Mouse (Mus musculus) frontal cortex, postnatal 36 days (tissue): ENCODE results near the gene Arid3a.
A peak's percentile ranks its signal among the peaks of the same experiment; 100 is the strongest.
"Not testable (repeated sequence)": the region's sequence is repeated elsewhere in the genome, so short reads cannot be mapped to it uniquely, and the experiment has no call there.

Experiments used
- DNase-seq, 2 experiments: peaks; one replicate each; pipeline ENCODE4 v3.0.0; 2022; ENCODE audit warnings: low spot score in 2 of 2

Arid3a gene

DNA sequence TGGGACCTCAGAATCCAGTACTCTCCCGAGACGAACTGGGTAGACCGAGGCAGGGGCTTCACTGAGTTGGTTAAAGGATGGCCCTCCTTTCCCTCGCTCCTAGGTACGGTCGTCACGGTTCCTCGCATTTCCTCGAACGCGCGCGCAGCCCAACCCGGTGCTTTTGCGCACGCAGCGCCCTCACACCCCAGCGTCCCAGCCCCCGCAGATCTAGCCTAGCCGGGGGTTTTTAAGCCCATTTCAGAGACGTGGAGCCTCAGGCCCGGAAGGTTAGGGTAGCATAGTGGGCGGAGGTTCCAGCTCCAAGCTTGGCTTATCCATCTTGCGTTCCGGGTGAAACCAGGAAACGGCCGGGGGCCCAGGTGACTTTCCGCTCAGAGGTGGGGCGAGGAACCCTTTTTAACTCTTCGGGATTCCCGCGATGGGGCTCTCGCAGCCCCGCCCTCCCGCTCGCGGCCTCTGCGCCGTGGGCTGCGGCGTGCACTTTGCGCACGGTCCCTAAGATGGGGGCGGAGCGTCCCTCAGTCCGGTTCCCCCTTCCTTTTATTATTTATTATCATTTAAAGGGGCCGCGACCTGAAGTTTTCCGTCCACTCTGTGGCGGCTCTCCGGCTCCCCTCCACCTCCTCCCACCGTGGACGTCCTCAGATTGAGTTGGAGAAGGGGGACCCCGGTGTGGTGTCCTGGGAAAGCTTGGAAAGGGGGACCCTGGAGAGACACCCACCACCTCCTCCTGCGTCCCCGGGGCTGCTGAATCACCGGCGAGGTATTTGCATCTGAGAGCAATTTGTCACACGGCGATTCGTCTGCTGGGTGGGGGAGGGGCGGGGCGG, at the start of gene Arid3a:
Arid3a (plus strand) TSS at position 553 of the 833 bp plus-strand sequence.
- peak; percentile 87 to 89 for DNase-seq

DNA sequence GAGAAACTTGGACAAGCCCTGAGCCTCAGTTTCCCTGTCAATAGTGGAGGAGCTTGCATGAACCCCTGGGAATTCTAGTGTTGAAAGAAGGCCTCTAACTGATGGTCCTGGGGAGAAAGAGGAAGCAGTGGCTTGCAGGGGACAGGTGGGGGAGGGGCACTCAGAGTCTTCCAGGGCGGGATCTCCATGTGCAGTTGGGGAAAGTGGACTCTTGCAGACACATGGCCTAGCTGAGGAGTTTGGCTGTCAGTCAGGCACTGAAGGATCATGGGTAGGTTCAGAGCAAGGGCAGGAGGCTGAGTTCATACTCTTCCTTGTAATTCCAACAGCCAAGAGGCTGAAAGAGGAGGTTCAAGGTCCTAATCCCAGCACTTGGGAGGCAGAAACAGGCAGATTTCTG, 49.7 kb upstream of the Arid3a start:
- no peak for DNase-seq

DNA sequence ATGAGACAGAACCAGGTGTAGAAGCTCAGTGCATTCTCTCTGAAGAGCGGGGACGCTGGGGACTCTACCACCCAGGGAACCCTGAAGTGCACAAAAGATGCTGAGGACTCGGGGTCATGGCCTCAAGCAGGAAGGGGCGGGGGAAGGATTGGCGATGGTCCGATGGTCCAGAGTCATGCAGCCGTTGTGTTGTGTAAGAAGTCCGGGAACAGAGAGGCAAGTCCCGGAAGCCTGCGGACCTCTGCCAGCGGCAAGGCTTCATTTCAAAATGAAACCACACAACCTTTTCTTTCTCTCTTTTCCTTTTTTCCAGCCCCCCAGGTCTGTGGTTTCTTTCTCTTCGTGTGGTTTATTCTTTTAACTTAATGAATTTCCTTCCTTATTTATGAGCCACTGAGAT, 49.1 kb upstream of the Arid3a start:
- no peak for DNase-seq

DNA sequence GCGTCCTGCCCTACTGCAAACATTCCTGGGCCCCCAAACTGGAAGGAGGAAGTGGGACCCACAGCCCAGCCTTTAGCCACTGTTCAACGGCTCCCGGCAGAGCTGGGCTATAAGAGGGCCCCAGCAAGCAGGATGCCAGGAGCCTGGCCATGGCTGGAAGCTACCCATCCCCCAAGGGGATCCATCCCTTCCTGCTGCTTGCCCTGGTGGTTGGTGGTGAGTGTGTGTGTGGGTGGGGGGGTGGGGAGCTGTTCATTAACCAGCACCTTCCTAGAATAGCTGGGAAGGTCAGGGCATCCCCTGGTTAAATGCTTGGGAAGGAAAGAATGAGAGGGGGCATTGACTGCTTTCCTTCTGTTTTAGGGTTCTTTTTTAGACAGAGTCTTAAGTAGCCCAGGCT, 47.3 kb upstream of the Arid3a start:
- no peak for DNase-seq

DNA sequence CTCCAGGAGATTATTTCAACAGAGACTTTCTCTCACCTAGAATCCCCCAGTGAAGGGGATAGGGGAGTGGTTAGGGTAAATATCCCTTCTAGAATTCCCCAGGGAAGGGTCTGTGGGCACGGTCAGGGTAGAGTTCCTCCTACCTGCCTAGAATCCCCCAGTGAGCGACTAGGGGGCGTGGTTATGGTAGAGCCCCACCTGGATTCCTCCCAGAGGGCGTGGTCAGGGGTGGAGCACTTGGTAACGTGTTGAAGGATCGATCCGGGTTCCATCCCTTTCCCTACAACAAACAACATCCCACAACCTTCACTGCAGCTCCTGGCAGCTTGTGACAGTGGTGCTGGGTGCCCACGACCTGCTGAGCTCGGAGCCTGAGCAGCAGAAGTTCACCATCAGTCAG, 46.1 kb upstream of the Arid3a start:
- no peak for DNase-seq

DNA sequence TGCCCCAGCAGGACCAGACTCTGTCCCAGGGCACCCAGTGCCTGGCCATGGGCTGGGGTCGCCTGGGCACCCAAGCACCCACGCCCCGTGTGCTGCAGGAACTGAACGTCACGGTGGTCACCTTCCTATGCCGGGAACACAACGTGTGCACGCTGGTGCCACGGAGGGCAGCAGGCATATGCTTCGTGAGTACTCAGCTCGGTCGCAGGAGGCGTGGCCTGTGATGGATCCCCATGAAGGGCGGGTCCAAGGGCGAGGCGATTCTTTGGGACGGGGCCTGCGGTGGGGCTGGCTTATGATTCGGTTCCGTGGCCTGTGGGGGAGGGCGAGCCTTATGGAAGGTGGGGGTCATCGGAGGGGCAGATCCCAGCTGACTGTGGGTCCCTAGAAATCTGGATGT, 44.9 kb upstream of the Arid3a start:
- DNase-seq = no peak

DNA sequence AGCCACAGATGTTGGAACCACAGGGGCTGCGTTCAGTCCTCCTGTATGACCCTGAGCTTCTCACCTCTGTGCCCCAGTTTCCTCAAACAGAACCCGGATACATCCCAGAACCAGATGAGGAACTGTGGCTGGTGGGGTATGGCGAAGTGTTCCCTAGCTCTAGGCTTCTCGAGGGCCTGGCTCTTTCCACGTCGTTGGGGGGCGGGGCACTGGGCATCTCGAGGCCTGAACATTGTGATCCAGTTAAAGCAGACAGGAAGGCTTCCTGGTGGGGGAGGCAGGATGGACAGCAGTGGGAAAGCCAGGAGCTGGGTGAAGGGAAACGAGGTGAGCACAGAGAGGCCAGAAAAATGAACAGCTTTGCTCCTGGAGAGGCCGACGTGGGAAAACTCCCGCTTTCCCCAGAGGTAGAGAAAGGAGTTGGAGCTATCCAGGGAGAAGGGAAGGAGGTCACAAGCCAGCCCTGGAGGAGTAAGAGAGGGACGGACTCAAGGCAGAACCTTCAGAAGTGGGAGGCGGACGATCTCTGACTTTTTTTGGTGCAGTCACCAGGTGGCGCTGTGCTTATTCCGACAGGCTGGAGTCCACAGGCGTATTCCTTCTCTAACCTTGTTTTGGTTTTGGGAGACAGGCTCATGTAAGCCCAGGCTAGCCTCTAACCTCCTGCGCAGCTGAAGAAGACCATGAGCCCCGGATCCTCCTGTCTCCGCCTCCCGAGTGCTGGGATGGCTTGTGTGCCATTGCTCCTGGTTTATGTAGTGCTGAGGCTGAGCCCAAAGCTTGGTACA, 43.4 kb upstream of the Arid3a start:
- DNase-seq = peak; percentile 80 to 86

DNA sequence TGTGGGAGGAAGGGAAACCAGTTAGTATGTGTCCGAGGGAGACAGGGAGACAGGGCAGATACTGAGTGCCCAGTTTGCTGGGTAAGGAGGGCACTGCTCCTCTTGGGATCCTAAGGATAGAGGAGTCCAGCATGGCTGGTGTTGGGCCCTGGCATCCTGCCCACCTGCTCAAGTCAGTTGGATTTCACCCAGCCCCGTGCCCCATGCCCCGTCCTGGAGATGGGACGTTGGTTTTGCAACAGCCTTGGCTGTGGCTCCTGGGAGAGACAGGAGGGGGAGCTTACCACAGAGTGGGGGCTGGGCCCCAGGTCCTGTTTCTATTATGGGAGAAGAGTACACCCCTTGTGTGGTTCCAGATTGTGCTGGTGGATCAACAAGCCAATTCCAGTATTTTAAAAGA, 42.4 kb upstream of the Arid3a start:
- DNase-seq = no peak

DNA sequence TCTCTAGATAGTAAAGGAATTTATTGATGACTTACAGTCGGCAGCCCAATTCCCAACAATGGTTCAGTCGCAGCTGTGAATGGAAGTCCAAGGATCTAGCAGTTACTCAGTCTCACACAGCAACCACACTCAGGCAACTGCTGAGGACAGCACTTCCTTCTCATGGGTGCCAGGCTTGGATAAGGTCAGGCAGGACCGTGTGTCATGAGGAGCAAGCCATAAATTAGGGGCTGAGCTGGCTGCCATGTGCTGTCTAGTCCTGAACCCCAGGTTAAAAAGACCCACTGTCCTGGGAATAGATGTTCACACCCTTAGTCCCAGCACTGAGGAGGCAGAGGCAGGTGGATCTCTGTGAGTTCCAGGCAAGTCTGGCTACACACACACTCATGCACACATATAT, 41.9 kb upstream of the Arid3a start:
- DNase-seq = not testable (repeated sequence)

DNA sequence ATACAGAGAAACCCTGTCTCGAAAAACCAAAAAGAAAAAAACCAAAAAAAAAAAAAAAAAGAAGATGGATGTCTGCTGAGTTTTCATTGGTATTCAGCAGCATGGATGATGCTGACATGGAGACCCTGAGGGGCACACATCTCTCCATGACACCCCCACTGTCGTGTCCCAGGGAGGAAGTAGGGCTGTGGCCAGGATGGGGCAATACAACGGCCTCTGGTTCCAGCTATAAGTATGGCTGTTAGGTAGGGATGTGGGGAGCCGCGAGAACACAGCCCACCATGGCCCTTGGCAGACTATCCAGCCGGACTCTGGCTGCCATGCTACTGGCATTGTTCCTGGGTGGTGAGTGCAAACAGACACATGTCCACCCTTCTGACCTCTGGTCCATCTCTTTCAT, 40.8 kb upstream of the Arid3a start, which contains the start of gene Elane:
Elane (plus strand) TSS at position 194 of the 400 bp plus-strand sequence.
- DNase-seq = no peak

DNA sequence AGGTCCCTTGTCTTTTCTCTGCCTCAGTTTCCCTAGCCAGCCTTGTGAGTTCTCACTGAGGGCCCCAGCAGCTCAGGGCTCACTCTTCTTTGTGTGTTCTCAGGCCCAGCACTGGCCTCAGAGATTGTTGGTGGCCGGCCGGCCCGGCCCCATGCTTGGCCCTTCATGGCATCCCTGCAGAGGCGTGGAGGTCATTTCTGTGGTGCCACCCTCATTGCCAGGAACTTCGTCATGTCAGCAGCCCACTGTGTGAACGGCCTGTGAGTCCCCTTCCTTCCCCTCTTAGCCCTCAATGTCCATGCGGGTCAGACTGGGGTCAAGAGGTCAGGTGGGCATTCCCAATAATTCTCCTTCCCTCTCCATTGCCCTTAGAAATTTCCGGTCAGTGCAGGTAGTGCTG, 40.2 kb upstream of the Arid3a start:
- DNase-seq = no peak

DNA sequence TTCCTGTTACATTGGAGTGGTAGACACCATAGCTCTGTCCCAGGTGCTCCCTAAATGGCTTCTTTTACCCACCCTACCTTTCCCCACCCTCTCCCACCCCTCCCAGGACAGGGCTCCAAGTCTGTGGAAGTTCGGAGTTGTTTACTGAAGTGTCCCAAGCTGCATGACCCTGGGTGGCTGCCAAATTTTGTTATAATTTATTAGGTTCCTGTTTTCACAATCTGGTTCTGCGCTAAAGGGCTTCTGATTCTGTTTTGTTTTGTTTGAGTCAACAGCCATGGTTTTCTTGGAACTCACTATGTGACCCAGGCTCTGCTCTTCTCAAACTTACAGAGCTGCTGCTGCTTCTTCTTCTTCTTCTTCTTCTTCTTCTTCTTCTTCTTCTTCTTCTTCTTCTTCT, 37.5 kb upstream of the Arid3a start:
- DNase-seq = no peak

DNA sequence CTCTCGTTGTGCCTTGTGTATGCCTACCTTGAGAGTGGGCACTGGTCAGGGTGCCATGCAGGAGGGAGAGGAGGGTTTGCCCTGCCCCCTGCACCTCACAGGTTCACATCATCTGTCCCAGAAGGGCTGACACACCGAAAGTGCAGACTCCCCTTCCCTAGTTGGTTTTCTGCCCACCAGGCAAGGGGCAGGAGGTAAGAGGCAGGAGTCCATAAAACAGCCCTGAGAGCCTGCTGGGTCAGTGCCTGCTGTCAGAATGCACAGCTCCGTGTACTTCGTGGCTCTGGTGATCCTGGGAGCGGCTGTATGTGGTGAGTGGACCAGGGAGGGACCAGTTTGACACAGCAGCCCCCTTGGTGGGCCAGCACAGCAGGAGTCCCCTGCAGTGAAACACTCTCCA, 36.2 kb upstream of the Arid3a start, which contains the start of gene Cfd:
Cfd (plus strand) TSS at position 184 of the 400 bp plus-strand sequence.
- DNase-seq = no peak

DNA sequence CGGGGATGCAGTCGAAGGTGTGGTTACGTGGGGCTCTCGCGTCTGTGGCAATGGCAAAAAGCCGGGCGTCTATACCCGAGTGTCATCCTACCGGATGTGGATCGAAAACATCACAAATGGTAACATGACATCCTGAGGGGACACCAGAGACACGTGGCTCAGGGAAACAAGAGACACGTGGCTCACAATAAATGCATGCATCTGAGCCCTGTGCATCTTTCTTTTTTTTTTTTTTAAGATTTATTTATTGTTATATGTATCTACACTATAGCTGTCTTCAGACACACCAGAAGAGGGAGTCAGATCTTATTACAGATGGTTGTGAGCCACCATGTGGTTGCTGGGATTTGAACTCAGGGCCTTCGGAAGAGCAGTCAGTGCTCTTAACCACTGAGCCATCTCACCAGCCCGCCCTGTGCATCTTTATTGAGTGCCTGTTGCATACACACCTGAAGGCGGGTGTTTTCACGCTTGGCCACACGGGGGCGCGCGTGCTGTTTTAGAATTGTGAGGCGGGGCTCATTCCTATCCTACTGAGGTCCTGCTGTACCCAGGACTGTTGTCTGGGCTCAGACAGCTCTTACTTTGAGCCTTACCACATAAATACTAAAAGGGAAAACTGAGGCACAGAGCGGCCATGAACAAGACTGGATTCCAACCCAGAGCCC, 34.3 kb upstream of the Arid3a start:
- DNase-seq = peak; percentile 79 to 81

DNA sequence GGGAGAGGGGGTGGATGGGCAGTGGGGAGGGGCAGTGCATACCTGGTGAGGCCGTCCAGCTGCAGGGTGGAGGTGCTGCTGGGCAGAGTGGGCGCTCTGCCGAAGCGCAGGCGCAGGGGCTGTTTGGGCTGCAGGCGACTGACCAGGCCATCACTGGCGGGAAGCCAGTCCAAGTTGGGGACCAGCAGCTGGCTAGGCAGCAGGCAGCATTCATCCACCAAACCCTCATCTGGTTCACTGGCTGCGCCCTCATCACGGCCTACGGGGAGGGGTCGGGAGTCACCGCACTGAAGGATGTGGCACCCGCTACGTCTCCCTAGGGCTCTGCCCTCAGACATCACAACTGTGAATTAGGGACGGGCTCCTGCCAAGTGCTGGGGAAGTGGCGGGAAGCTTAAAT, 30.5 kb upstream of the Arid3a start:
- no peak for DNase-seq

DNA sequence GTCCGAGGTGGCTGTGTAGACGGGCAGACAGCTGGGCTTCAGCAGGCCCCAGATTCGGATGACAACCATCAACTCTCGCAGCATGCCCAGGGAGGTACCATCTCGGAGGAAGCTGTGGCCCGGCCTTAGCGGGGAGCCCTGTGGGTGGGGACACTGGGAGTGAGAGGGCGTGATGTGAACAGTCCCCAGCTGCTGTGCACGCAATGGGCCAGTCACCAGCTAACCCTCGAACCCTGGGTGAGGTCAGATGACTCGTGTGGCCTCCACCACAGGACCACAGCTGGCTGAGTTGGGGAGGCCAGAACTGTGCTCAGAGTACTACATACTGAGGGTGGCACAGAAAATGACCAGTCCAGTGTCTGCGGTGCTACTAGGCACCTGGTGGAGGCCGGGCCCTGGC, 30.0 kb upstream of the Arid3a start:
- no peak for DNase-seq

DNA sequence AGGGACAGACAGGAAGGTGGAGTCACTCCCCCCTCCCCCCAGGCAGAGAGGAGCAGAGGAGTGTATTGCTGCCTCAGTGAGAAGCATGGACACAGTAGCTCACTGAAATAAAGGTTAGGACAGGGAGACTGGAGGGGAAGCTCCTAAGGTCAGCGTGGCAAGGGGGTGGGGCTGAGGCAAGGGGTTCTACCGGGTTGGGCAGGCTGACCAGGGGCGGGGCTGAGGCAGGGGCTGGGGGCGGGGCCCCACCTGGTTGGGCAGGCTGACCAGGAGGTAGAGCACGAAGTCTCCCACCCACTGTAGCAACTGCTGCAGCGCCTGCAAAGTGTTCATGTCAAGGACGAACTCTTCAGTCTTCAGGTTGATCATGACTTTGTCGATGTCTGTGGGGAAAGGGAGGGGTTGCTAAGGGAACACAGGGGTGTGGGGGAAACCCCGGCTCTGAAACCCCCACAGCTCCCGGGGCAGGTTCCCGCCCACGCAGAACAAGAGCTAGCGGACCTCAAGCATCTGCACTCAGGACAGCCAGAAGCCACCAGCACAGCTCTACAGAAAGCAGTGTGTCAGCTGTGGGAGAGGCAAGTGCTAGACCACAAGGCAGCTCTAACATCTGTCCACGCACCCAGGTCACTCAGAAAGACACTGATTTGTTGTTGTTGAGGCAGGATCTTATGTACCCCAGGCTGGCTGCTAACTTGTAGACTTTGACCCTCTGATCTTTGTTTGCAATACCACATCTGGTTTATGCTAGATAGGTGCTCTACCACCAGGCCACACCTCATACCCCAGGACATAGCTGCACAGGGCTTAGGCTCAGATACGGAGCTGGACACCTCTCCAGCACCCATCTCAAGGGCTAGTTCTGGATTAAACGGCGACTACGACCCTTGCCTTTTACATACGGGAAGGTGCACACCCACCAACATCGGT, 29.3 kb upstream of the Arid3a start:
- DNase-seq = no peak

DNA sequence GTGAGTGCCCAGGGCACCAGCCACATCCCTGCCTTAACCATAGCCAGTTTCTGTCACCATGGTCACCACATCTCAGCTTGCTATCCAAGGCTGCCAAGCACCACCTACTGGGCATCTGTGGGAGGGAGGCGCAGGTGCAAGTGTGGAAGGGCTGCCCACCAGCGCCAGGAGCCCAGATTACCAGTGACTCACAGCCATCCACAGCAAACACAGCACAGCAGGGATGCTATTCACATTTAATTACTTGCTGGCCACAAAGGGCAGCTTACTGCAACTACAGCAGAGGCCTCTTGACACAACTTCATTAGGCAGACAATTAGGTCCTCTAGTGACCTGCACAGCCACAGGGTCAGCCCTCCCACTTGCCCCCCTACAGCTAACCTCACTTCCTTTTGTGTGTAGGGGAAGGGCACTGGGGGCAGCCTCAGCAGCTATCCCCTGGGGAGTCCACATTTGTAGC, 25.9 kb upstream of the Arid3a start:
- peak; percentile 80 to 89 for DNase-seq

DNA sequence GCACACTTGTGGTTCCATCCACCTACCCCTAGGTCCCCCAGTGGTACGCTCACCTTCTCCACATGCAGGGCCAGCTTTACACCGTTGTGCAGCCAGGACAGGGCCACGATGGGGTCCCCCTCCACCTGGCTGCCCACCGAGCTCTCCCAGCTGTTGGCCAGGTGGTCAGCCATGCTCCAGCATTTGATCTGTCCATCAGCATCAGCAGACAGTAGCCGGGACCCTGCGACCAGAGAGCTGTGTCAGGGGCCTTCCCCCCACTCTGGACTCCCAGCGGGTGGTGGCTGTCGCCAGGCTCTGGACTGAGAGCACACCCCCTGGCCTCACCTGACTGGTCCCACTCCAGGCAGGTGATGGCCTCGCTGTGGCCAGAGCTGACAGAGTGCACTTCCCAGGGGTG, 20.1 kb upstream of the Arid3a start:
- no peak for DNase-seq

DNA sequence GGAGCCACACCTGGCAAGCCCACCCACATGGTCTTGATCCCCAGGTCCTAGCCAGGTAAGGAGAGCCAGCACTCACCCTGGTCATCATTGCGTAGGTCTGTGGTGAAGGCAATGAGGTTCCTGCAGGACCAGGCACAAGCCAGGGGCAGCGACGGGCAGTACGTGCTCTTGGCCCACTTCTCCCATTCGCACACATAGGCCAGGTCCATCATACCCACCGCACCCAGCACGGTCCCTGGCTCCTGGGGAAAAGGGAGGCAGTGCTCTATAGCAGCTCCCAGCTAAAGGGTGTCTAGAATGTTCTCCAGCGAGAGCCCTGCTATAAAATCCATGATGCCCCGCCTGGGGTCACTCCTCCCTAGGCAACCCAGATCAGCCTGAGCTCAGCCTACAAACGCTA, 19.4 kb upstream of the Arid3a start:
- DNase-seq = no peak
